Mouse (Mus musculus): ENCODE data around the gene Mfap1b.

DNA sequence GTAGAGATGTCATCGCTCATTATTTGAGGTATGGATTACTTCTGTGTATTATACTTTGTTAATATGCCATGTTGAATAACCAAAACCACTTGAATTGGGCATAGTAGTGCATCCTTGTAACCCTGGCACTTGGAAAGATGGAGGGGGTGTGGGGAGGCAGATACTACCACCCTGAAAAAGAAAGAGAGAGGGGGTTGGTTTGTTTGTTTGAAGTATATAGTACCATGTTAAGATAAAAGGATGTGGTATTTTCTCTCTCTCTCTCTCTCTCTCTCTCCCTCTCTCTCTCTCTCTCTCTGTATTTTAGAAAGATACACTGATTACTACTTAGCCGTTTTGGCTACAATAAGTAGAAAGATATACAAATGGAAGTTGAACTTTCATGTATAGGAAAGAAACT lies 48.0 kb downstream of the Mfap1b start:
- TF ChIP-seq CTCF (IDR thresholded peaks at IDR 0.05; ENCODE audit: low read depth) (no peak), EP300 (IDR thresholded peaks at IDR 0.05; ENCODE audit: low read depth) (no peak)
